Mouse (Mus musculus) heart, adult 11 months (tissue): ENCODE data around the gene Adamtsl1.

Source experiments
- DNase-seq: peaks from one replicate; pipeline ENCODE4 v3.0.0; 2022

Gene Adamtsl1

GRCm38 (mm10) chr4:86241854-86242424, 728.0 kb downstream of the Adamtsl1 start:
- no peak for DNase-seq

GRCm38 (mm10) chr4:86270085-86270484, 756.1 kb downstream of the Adamtsl1 start:
- no peak for DNase-seq

GRCm38 (mm10) chr4:86273703-86274355, 759.9 kb downstream of the Adamtsl1 start:
- DNase-seq = no peak

- no peak for DNase-seq
These were observed 760.7 kb downstream of the Adamtsl1 start for GRCm38 (mm10) chr4:86274663-86275062.

- peak; percentile 84 for DNase-seq
These were observed 762.2 kb downstream of the Adamtsl1 start for GRCm38 (mm10) chr4:86276021-86276813.

DNA sequence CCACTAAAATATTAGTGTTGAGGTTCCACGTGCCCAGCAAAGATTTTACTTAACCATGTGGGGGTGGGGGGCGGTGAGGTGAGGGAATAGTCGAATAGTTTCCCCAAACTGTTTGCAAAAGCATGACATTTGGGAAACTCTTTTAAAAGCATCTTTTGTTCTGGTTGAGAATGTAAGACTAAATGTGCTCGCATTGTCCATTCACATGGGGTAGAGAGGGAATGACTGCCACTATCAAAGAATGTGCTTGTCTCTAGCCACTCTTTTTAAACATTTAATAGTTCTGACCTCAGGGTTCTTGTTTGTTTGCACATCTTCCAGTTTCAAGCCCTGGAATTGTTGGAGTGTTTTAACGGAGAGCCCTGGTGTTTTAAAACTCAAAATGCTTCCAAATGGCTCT, 764.6 kb downstream of the Adamtsl1 start:
- DNase-seq = no peak

DNA sequence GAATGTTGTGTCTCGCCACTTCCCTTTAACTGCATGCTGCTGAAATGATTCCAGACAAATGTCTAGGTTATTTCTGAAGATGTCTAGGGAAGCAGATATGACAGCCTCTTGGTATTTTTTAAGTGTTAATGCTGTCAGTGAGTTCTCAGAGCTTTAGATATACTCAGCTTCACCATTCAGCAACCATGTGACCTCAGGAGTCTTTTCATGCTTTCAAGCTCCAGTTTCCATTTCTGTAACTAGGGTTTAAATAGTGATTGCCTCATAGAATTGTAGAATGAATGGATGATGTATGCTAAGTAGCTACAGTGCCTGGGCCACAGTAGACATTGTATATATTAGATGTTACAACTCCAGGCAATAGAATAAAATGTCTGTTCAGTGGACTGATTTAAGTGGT, 772.6 kb downstream of the Adamtsl1 start:
- no peak for DNase-seq

DNA sequence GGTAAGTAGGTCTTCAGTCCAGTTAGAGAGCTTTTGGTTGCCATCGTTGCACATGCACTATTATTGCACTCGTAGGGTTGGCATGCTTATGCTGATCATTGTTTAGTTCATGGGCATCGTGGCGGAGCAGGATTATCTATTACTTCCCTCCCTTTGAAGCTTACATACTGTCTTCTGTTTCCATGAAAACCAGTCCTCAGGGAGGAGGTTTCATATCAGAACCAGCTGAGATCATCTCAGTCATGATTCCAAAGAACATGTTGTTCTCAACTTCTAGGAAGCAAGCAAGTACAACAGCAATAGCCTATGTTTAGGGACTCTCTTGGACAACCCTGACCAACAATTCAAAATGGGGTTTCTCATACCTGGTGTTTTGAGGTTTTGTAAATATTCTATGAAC, 774.3 kb downstream of the Adamtsl1 start:
- DNase-seq = peak; percentile 87

DNA sequence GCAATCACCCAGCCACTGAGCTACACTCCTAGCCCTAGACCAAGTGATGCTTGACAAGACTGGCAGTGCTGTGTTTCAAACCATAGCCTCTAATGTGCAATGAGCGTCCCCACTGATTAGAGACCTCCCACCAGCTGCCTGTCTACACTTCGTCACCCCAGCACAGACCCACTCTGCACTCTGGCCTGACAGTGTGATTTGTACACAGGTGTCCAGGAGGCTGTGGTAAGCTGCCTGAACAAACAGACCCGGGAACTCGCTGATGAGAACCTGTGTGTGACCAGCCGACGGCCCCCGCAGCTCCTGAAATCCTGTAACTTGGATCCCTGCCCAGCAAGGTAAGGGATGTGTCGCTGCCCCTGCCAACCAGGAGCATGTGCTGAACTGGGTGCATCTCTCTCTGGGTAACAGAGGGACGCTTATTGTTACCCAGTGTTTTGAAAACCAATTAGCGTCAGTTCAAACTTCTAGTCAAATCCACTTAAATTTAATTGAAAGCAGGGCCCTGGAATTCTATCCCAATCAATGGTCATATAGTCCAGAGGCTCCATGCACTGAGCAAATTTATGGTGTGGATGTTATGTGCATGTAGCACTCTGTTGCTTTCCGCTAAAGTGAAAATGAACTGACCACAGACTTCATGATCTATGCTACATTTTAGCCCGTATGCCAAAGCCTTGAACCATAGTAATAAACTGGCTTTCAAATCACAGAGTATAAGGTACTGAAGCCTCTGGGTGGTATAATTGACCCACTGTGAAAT, 775.7 kb downstream of the Adamtsl1 start:
- peak; percentile 5 for DNase-seq

GRCm38 (mm10) chr4:86294828-86295251, 780.9 kb downstream of the Adamtsl1 start:
- peak; percentile 57 for DNase-seq

DNA sequence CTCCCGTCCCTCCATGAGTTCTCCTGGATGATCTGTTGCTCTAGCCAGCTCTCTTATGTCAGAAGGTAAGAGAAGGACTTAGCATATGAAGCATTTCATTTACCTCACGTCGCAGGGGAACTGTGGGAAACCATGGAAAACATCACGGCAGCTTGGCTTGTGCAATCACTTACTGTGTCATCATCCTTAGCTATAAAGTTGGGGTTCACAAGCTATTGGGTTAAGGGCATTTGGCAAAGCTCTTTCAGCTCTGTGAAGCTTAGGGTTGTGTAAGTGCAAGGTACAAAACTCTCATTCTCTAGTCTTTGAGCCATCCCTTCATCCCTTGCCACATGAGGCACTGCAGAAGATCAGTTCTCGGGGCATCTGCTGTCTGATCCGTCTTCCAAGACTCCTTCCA, 787.5 kb downstream of the Adamtsl1 start:
- DNase-seq = no peak

GRCm38 (mm10) chr4:86302095-86302494, 788.1 kb downstream of the Adamtsl1 start:
- DNase-seq = no peak

DNA sequence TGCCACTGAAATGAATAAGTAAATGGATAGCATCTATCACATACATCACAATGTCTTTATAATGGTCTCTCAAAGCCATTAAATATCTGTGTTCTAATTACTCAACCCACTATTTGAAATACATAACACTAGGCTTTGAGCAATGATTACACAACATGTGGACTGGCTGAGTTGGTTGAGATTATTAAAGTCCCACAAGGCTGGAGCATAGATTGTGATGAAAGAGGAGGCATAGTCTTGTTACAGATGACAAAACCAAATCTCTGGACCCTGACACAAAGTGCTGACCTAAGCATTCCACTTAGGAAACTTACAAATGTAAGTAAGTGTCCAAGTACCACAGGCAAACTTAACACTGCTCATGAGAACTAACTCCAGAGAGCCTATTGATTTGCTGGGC, 792.8 kb downstream of the Adamtsl1 start:
- DNase-seq = no peak

- no peak for DNase-seq
These were observed 795.2 kb downstream of the Adamtsl1 start for GRCm38 (mm10) chr4:86309178-86309577.

DNA sequence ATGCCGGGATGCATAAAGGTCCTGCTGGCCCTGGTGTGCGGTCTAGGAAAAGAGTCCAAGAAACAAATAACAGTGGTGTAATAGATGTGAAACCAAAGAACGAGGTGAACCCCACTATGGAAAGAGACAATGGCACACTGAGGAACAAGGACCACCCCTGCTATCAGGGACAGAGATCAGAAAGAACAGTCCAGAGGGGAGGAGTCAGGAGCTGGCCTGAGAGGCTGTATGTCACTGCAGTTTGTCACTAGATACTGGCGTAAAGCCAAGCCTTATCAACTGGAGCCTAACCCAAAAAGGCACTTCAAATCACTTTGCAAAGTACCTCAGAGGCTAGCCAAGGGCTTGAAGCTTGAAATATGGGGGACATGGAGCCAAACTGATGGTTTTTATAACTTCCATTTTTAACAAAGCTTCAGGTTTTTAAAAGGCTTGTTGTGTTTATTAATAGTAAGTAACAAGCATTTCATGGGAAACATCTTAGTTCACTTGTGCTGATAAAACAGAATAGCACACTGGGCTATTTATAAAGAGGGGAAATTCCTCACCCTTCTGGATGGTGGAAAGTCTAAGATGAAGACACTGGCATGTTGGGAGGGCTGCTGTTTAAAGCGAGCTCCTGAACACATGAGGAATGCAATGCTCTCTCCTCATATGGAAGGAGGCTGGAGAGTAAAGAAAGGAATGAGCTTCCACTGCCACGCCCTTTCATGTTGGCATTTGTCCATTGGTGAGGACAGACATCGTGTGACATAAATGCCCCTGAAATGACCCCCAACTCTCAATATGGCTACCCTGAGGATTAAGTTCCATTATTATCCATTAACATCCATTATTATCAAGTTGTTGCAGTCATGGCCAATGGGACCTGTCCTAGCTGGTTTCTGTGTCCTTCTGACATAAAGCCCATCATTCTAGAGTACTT, 797.1 kb downstream of the Adamtsl1 start:
- peak; percentile 91 for DNase-seq

- DNase-seq = peak; percentile 10
These were observed 798.4 kb downstream of the Adamtsl1 start for GRCm38 (mm10) chr4:86312366-86312765.

DNA sequence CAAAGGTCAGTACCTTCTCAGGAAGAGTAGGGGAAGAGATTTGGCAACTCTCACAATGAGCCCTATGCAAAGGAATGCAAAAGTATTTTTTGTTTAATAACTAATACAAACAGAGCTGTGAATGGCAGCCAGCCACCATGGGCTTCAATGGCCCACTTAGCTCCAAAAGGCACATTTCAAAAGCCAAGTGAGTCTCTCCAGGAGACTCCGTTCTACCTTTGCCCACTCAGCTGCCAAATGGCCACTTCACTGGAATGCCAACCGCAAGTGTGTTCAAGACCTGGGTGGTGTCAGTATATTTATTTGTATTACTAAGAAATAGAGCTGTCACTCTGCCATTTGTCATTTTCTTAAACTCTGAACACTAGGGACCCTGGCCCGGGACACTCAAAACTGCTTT, 800.5 kb downstream of the Adamtsl1 start:
- DNase-seq = peak; percentile 80

- peak; percentile 84 for DNase-seq
These were observed 801.1 kb downstream of the Adamtsl1 start for GRCm38 (mm10) chr4:86315122-86315521.

DNA sequence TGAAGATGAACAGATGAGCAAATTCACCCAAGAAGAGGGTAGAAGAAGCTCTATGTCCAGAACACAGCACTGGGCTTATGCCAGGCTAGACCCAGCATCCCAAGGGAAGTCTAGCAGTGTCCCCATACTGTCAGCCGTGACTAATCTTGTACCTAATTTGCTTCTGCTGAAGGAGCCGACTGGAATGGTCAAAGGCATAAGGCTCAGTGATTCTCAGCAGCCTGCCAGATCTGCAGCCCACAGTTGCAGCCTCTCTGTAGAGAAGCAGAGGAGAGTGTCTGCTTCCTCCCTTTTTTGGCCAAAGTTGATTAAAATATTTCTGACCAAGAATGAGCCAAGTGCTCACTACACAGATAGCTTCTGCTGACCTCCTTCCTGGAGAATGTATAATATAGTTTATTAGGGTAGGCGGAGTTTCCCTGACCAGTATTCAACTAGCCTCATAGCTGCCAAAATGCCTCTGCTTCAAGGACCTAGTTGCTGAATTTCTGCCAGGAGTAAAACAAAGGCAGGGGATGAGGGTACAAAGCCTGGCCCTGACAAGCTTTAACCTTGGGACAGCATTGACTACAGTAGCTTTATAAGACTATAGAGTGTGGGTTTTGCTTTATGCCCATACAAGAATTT, 804.1 kb downstream of the Adamtsl1 start:
- DNase-seq = peak; percentile 82

GRCm38 (mm10) chr4:86325411-86325810, 811.4 kb downstream of the Adamtsl1 start:
- DNase-seq = no peak

DNA sequence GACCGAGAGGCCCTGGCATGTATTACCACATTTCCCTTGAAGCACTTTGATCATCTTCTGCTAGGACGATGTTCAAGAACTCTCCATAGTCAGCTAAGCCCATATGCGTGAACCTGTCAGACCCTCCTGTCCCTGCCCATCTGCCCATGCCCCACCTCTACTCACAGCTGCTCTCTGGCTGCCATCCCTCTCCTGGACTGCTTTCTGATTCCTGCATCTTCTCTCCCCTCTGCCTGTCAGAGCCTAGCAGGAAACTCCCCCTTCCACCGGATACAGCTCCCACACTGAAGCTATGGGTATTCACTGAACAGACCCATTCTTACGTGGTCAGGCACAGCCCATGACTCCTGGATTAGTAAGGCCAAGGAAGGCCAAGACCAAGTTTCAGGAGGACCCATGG, 812.0 kb downstream of the Adamtsl1 start:
- DNase-seq = peak; percentile 91

DNA sequence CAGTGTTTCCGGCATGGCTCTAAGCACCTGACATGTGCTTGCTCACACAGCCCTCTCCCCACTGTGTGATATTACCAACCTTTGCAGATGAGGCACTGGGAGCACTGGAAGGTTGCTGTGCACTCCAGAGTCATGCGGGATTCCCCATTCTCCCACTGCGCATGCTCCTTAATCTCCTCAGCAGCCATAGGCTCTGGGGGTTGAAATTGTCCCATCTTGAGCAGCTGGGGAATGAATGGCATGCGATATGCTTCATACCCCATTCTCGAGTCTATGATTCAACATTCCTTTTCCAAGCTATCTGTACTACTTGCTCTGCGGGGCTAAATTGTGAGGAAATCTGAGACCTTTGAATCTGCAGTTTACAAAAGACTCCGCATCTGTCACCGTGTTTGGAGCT, 812.7 kb downstream of the Adamtsl1 start:
- no peak for DNase-seq
